ENCODE assay signal across 8 mouse cellular contexts in genomic region chr5:30908426-30909299, GRCm38 (mm10). TPM values are rescaled to one million over a fixed set of nuclear protein-coding genes. Genes with fewer than 3 reads are reported as not detected.
DNase-seq lines count a peak whose midpoint lies in the region; ATAC-seq and TF ChIP-seq lines count a peak whose summit lies in the region.

No protein-coding gene starts in this region.

- TF ChIP-seq POLR2A in embryonic fibroblast, embryonic 13.5 days (IDR thresholded peaks at IDR 0.05; ENCODE audit: low read depth, low read length), result peak; percentile 23; the same call in 1 of the 2 replicates

- TF ChIP-seq CTCF in embryonic fibroblast, embryonic 13.5 days (IDR thresholded peaks at IDR 0.05; ENCODE audit: borderline replicate concordance, insufficient read depth, low read length), result no peak

- no peaks in the 10 kb centered on the region for H3K27me3 ChIP-seq in hindbrain, embryonic 12.5 days
- no peaks in the 10 kb centered on the region for H3K27me3 ChIP-seq in liver, embryonic 16.5 days (ENCODE audit: control insufficient read depth, insufficient read depth, low read depth, low read length)

- peak overlapping the region; percentile 94 for H3K4me2 ChIP-seq in hindbrain, embryonic 12.5 days (replicated peaks)
- H3K4me2 ChIP-seq in liver, embryonic 16.5 days (ENCODE audit: low read depth, low read length), result peak overlapping the region; percentile 97

- DNase-seq in ovary, postnatal 14 days (ENCODE audit: low spot score), result peak; percentile 43
- no peak for DNase-seq in ovary, postnatal 36 days (ENCODE audit: low spot score)
- DNase-seq in c-Kit-positive CD71-positive TER-119-positive erythroid progenitor cells, embryonic 14.5 days (ENCODE audit: low spot score), result no peak
- DNase-seq in urinary bladder, postnatal 25 days (ENCODE audit: low spot score), result no peak

- H3K4me3 ChIP-seq in embryonic fibroblast, embryonic 13.5 days (ENCODE audit: insufficient read depth, low read length), result peak overlapping the region; percentile 39
- peak overlapping the region; percentile 65 for H3K4me3 ChIP-seq in hindbrain, embryonic 12.5 days
- peak overlapping the region; percentile 74 for H3K4me3 ChIP-seq in liver, embryonic 16.5 days (ENCODE audit: low read depth, low read length)

- WGBS in hindbrain, embryonic 12.5 days, result 51% methylated on average over 13 of the region's 13 CpGs
- 42% methylated on average over 13 of the region's 13 CpGs for WGBS in liver, embryonic 16.5 days (ENCODE audit: insufficient replicate concordance)

- peak overlapping the region; percentile 71; the same call in 1 of the 2 replicates for H3K9ac ChIP-seq in hindbrain, embryonic 12.5 days
- H3K9ac ChIP-seq in liver, embryonic 16.5 days (ENCODE audit: low read depth, low read length), result peak overlapping the region; percentile 82

- ATAC-seq in hindbrain, embryonic 12.5 days (ENCODE audit: low FRiP score), result no peak
- ATAC-seq in liver, embryonic 16.5 days (ENCODE audit: low read depth), result no peak
- ATAC-seq in activated CD4-positive, CD25-positive, alpha-beta regulatory T cell, adult 4 months, result no peak

- H3K27ac ChIP-seq in embryonic fibroblast, embryonic 13.5 days (ENCODE audit: insufficient read depth, low read length), result peak overlapping the region; percentile 97
- peak overlapping the region; percentile 88 for H3K27ac ChIP-seq in hindbrain, embryonic 12.5 days
- peak overlapping the region; percentile 84 for H3K27ac ChIP-seq in liver, embryonic 16.5 days (ENCODE audit: low read length)

- H3K4me1 ChIP-seq in embryonic fibroblast, embryonic 13.5 days (ENCODE audit: control insufficient read depth, insufficient read depth, low read length), result peaks cover 18% of the 10 kb centered on the region
- peaks cover 48% of the 10 kb centered on the region for H3K4me1 ChIP-seq in hindbrain, embryonic 12.5 days
- H3K4me1 ChIP-seq in liver, embryonic 16.5 days (ENCODE audit: control insufficient read depth, low read depth, low read length), result peaks cover 27% of the 10 kb centered on the region

- H3K36me3 ChIP-seq in hindbrain, embryonic 12.5 days, result peaks cover 26% of the 10 kb centered on the region
- peaks cover 10% of the 10 kb centered on the region; the same call in 1 of the 2 replicates for H3K36me3 ChIP-seq in liver, embryonic 16.5 days (ENCODE audit: control insufficient read depth, insufficient read depth)

- H3K9me3 ChIP-seq in hindbrain, embryonic 12.5 days (replicated peaks), result no peaks in the 10 kb centered on the region
- no peaks in the 10 kb centered on the region for H3K9me3 ChIP-seq in liver, embryonic 16.5 days (replicated peaks; ENCODE audit: control insufficient read depth, low read length)

RNA-seq across cellular contexts. Expression of gene Ost4, which starts 1.1 kb away (rescaled TPM):
- 335 and 354 TPM in 2 replicates for polyA plus RNA-seq in embryonic fibroblast, embryonic 13.5 days (2011; ENCODE audit: insufficient read length, low read depth, missing spikeins)
- polyA plus RNA-seq in hindbrain, embryonic 12.5 days (2016; fragmentation: Nextera tagmentation; extraction: Ambion mirVana), result 256 and 303 TPM in 2 replicates
- 311 and 346 TPM in 2 replicates for polyA plus RNA-seq in liver, embryonic 16.5 days (2015; fragmentation: Nextera tagmentation; extraction: Ambion mirVana)
- 100 to 1,000 TPM; 277 to 289 TPM for polyA plus RNA-seq in activated CD4-positive, CD25-positive, alpha-beta regulatory T cell, adult 4 months (2017; shearing (Covaris generic))

RNA-seq across cellular contexts. Expression of gene Emilin1, which starts 4.5 kb away (rescaled TPM):
- polyA plus RNA-seq in embryonic fibroblast, embryonic 13.5 days (2011; ENCODE audit: insufficient read length, low read depth, missing spikeins), result 85.9 and 98.0 TPM in 2 replicates
- polyA plus RNA-seq in hindbrain, embryonic 12.5 days (2016; fragmentation: Nextera tagmentation; extraction: Ambion mirVana), result 121 and 122 TPM in 2 replicates
- 37.2 and 39.1 TPM in 2 replicates for polyA plus RNA-seq in liver, embryonic 16.5 days (2015; fragmentation: Nextera tagmentation; extraction: Ambion mirVana)
- polyA plus RNA-seq in activated CD4-positive, CD25-positive, alpha-beta regulatory T cell, adult 4 months (2017; shearing (Covaris generic)), result under 1 TPM; 0.33 to 0.42 TPM

RNA-seq across cellular contexts. Expression of gene Khk, which starts 12.6 kb away (rescaled TPM):
- polyA plus RNA-seq in embryonic fibroblast, embryonic 13.5 days (2011; ENCODE audit: insufficient read length, low read depth, missing spikeins), result 11.4 and 12.4 TPM in 2 replicates
- polyA plus RNA-seq in hindbrain, embryonic 12.5 days (2016; fragmentation: Nextera tagmentation; extraction: Ambion mirVana), result 5.6 and 7.1 TPM in 2 replicates
- 31.7 and 36.0 TPM in 2 replicates for polyA plus RNA-seq in liver, embryonic 16.5 days (2015; fragmentation: Nextera tagmentation; extraction: Ambion mirVana)
- polyA plus RNA-seq in activated CD4-positive, CD25-positive, alpha-beta regulatory T cell, adult 4 months (2017; shearing (Covaris generic)), result 10 to 100 TPM; 11.9 to 20.6 TPM

RNA-seq across cellular contexts. Expression of gene Agbl5, which starts 20.2 kb away (rescaled TPM):
- 7.2 and 17.0 TPM in 2 replicates for polyA plus RNA-seq in embryonic fibroblast, embryonic 13.5 days (2011; ENCODE audit: insufficient read length, low read depth, missing spikeins)
- 32.4 and 36.9 TPM in 2 replicates for polyA plus RNA-seq in hindbrain, embryonic 12.5 days (2016; fragmentation: Nextera tagmentation; extraction: Ambion mirVana)
- polyA plus RNA-seq in liver, embryonic 16.5 days (2015; fragmentation: Nextera tagmentation; extraction: Ambion mirVana), result 5.7 and 6.1 TPM in 2 replicates
- 1 to 10 TPM; 4.6 to 6.5 TPM for polyA plus RNA-seq in activated CD4-positive, CD25-positive, alpha-beta regulatory T cell, adult 4 months (2017; shearing (Covaris generic))

RNA-seq across cellular contexts. Expression of gene Cgref1, which starts 36.7 kb away (rescaled TPM):
- 14.4 and 16.9 TPM in 2 replicates for polyA plus RNA-seq in embryonic fibroblast, embryonic 13.5 days (2011; ENCODE audit: insufficient read length, low read depth, missing spikeins)
- 12.4 and 14.2 TPM in 2 replicates for polyA plus RNA-seq in hindbrain, embryonic 12.5 days (2016; fragmentation: Nextera tagmentation; extraction: Ambion mirVana)
- polyA plus RNA-seq in liver, embryonic 16.5 days (2015; fragmentation: Nextera tagmentation; extraction: Ambion mirVana), result 3.1 and 3.2 TPM in 2 replicates
- polyA plus RNA-seq in activated CD4-positive, CD25-positive, alpha-beta regulatory T cell, adult 4 months (2017; shearing (Covaris generic)), result under 1 TPM in 1 of 2 experiments, not detected in 1; 0.50 TPM

Comparison
In these comparisons a context has a peak if more than half of its experiments do, and no peak if none do; other contexts are left out.
1. RNA of gene Emilin1, which starts 4.5 kb away (polyA plus RNA-seq): 121 to 122 TPM in hindbrain, embryonic 12.5 days, 85.9 to 98.0 TPM in embryonic fibroblast, embryonic 13.5 days and 37.2 to 39.1 TPM in liver, embryonic 16.5 days; 0.33 to 0.42 TPM in activated CD4-positive, CD25-positive, alpha-beta regulatory T cell, adult 4 months; every median in the first group is over 10 times any median in the second.
2. Peak in every context shown above with its lines, with median percentiles within 50 percentile points of each other: H3K27ac ChIP-seq and H3K4me3 ChIP-seq.